13 mouse cellular contexts compared by ENCODE assay signal in genomic region chr10:68103078-68103855, GRCm38 (mm10).
DNase-seq lines count a peak whose midpoint lies in the region; ATAC-seq lines count a peak whose summit lies in the region.
"Had no signal": no experiment of that assay in that cellular context is flagged by ENCODE, and none has a peak within 500 bp of the region (broad histone marks: within the 10 kb centered on the region; RNA-seq: fewer than 3 reads in every experiment).

No protein-coding gene starts in this region.

- 83% methylated on average over 6 of the region's 6 CpGs for WGBS in heart, embryonic 10.5 days
- WGBS in kidney, embryonic 16.5 days: 59% methylated on average over 6 of the region's 6 CpGs

- peaks cover 24% of the 10 kb centered on the region for H3K36me3 ChIP-seq in heart, embryonic 10.5 days
- H3K36me3 ChIP-seq in kidney, embryonic 16.5 days (ENCODE audit: insufficient read depth, low read length): peaks cover 23% of the 10 kb centered on the region

- peak; percentile 52; the same call in 1 of the 2 replicates for ATAC-seq in kidney, embryonic 16.5 days (ENCODE audit: low FRiP score, low TSS enrichment)
- peak; percentile 61 for ATAC-seq in megakaryocyte-erythroid progenitor cell, adult 5-6 weeks (replicated peaks; ENCODE audit: low FRiP score, low TSS enrichment, poor library complexity, severe bottlenecking)
- ATAC-seq: Patski had no signal

- H3K9ac ChIP-seq in kidney, embryonic 16.5 days (replicated peaks; ENCODE audit: low read length): no peak overlapping the region

- peak; percentile 20 for DNase-seq in heart, embryonic 10.5 days (ENCODE audit: low spot score)
- DNase-seq in heart, postnatal 4 days: no peak
- no peak for DNase-seq in kidney, adult 11 months
- no peak for DNase-seq in right cerebral cortex, postnatal 4 days
- no peak for DNase-seq in cerebellum, postnatal 25 days
- DNase-seq: adrenal gland, postnatal 10 days; cerebellum, adult 2 months; lung, postnatal 4 days; thymus, postnatal 4 days had no signal

- H3K4me3 ChIP-seq in heart, embryonic 10.5 days: no peak overlapping the region
- no peak overlapping the region for H3K4me3 ChIP-seq in kidney, embryonic 16.5 days (ENCODE audit: low read length)
- H3K4me3 ChIP-seq in brown adipose tissue, adult 24 weeks (ENCODE audit: insufficient read depth, low read depth, low read length): no peak overlapping the region

- H3K27me3 ChIP-seq in heart, embryonic 10.5 days (ENCODE audit: insufficient read depth, poor library complexity, severe bottlenecking): no peaks in the 10 kb centered on the region
- H3K27me3 ChIP-seq in kidney, embryonic 16.5 days (ENCODE audit: insufficient read depth, low read length): no peaks in the 10 kb centered on the region
- H3K27me3 ChIP-seq: Patski had no signal

- no peak overlapping the region for H3K4me2 ChIP-seq in kidney, embryonic 16.5 days (replicated peaks; ENCODE audit: low read depth, low read length)

- H3K9me3 ChIP-seq in heart, embryonic 10.5 days: no peaks in the 10 kb centered on the region
- H3K9me3 ChIP-seq in kidney, embryonic 16.5 days (ENCODE audit: low read length): no peaks in the 10 kb centered on the region

- H3K27ac ChIP-seq in heart, embryonic 10.5 days: no peak overlapping the region
- H3K27ac ChIP-seq in kidney, embryonic 16.5 days (ENCODE audit: low read length): peak overlapping the region; percentile 43; the same call in 1 of the 2 replicates
- peak overlapping the region; percentile 37 for H3K27ac ChIP-seq in brown adipose tissue, adult 24 weeks (replicated peaks; ENCODE audit: low read depth, low read length)

- peaks cover 21% of the 10 kb centered on the region for H3K4me1 ChIP-seq in heart, embryonic 10.5 days
- H3K4me1 ChIP-seq in kidney, embryonic 16.5 days (ENCODE audit: insufficient read depth, low read length): peaks cover 36% of the 10 kb centered on the region
- peaks cover 28% of the 10 kb centered on the region for H3K4me1 ChIP-seq in brown adipose tissue, adult 24 weeks (ENCODE audit: control insufficient read depth, insufficient read depth, insufficient read length, low read length)
